Mouse (Mus musculus) colon, adult 2 months (tissue): ENCODE data around the gene Trir. TPM values are rescaled to one million over a fixed set of nuclear protein-coding genes. Genes with fewer than 3 reads are reported as not detected.

Experiments
- polyA plus RNA-seq: library from polyadenylated mRNA; depleted of rRNA; stranded (reverse); fragments of >200 nt; gene quantifications from 2 replicates; pipeline ENCODE4 v1.2.3, GENCODE M21; 2012; rRNA removed

The Trir gene
- 108 and 150 TPM in 2 replicates for polyA plus RNA-seq

DNA sequence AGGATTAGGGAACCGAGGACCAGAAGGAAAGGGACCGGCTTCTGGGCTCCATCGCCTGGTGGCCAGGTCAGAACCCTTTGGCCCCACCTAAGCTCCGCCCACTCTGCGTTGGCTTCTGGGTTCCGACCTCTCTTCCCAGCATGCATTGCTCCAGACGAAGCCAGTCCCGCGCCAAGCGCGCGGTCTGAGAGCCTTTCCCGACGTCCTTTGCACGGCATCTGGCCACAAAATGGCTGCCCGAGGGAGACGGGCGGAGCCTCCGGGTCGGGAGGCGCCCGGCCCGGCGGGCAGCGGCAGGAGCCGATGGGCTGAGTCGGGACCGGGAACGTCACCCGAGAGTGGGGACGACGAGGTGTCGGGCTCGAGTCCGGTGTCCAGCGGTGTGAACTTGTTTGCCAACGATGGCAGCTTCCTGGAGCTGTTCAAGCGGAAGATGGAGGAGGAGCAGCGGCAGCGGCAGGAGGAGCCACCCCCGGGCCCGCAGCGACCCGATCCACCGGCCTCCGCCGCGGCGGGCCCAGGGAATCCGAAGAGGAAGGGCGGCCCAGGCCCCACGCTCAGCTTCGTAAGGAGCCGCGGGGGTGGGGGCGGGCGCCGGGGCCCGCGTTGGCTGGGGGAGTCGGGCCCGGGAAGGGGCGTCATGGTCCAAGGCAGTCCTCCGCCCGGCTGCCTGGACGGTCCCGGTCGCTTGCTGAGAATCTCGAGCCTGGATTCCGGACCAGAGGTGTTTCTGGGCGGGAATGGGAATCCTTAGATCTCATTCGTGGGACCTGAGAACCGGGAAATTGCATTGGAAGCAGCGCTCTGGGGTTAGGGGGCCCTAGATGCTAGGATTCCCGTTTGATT is at the start of gene Trir:
Gene Trir, plus strand, starts transcription at position 154 of the 846 bp plus-strand sequence.

GRCm38 (mm10) chr8:84978248-84978940 is 48.2 kb upstream of the Trir start, which contains the start of gene Junb:
Gene Junb, minus strand, starts transcription at chr8:84978718.

DNA sequence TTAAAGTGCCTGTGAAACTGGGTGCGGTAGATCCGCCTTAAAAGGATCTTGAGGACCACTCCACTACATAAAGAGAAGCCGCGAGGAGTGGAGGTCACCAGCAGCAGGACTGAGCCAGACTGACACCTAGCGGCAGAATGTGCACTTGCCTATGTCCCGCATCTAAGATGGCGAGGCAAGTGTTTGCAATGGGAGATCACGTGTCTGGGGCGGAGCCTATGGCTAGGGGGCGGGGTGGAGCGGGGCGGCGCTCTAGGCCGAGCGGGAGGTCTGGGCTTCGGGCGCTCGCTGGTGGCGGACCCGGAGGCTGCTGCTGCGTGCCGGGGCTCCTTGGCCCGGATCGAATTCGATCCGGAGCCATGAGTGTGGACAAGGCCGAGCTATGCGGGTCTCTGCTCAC is 36.3 kb upstream of the Trir start, which contains the start of gene Hook2:
Gene Hook2, plus strand, starts transcription at position 255 of the 400 bp plus-strand sequence.

GRCm38 (mm10) chr8:85014431-85014830 is 12.2 kb upstream of the Trir start, which contains the start of gene Best2:
Gene Best2, minus strand, starts transcription at chr8:85014531.

GRCm38 (mm10) chr8:85025098-85025932 is 1.3 kb upstream of the Trir start, which contains the start of gene Asna1:
Gene Asna1, minus strand, starts transcription at chr8:85025281.

DNA sequence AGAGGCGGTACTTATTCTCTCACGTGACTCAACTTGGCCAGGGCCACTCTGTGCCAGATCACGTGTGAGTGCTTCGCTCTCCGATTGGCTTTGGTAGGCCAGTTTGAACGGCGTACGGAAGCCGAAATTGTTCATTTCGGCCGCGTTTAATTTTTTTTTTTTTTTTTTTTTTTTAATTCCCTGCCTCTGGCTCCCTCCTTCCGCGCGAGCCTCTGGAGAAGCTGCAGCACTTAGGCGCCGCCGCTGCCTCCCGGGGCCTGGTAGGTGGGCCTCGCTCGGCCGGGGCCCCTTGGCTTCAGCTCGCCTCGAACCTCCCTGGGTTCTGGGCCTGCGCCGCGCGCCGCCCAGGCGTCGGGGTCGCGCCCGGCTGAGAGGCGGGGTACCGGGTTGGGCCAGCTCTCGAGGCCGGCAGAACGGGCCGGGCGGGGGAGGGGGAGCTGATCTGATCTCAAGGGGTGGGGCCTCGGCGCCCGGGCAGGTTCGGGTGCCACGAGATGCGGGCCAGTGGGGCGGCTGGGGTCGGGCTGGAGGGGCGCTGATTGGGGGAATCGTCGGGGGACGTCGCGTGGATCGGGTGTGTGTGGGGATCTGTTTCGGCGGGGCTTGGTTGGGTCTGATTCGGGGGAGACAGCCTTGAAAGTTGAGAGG is 10.2 kb downstream of the Trir start, which contains the start of gene Tnpo2:
Gene Tnpo2, plus strand, starts transcription at position 198 of the 648 bp plus-strand sequence.

DNA sequence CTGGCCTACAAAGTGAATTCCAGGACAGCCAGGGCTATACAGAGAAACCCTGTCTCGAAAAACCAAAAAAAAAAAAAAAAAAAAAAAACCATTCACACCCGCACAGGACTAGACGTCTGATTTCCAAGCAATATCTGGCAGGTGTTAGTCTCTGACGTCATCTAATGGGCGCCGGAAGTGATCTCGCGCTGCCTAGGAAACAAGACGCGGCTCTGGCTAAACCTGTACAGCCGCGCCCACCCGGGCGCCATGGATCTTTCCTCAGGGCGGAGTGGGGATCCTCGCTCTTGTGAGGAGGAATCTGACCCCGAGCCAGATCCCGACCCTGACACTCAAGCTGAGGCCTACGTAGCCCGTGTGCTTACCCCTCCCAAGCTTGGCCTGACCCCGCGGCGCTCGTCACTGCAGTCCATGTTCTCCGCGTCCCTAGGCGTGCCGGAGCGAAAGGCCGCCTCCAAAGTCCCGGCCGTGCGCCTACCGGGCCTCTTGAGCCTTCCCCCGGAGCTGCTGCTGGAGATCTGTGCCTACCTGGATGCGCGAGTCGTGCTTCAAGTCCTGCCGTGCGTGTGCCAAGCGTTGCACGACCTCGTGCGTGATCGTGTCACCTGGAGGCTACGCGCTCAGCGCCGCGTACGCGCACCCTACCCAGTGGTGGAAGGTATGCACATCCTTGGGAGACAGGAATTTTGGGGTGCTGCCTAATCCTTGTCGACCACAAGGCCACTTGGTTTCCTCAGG is 33.4 kb downstream of the Trir start, which contains the start of gene Fbxw9:
Gene Fbxw9, plus strand, starts transcription at position 177 of the 738 bp plus-strand sequence.

GRCm38 (mm10) chr8:85067982-85068381 is 41.4 kb downstream of the Trir start, which contains the start of gene Gm5741:
Gene Gm5741, minus strand, starts transcription at chr8:85067982.

GRCm38 (mm10) chr8:85071514-85072281 is 45.1 kb downstream of the Trir start, which contains the start of gene Dhps:
Gene Dhps, plus strand, starts transcription at chr8:85071757.

Other genes with a start within 250 kb of the Trir start
- 42.4 and 55.8 TPM in 2 replicates for gene Nfix, start 226.5 kb upstream of the Trir start, polyA plus RNA-seq
- gene Dand5, start 204.0 kb upstream of the Trir start, polyA plus RNA-seq = 2.1 and 2.9 TPM in 2 replicates
- 40.4 and 47.3 TPM in 2 replicates for gene Gadd45gip1, start 195.3 kb upstream of the Trir start, polyA plus RNA-seq
- 58.2 and 66.6 TPM in 2 replicates for gene Rad23a, start 186.2 kb upstream of the Trir start, polyA plus RNA-seq
- gene Calr, start 179.9 kb upstream of the Trir start, polyA plus RNA-seq = 162 and 189 TPM in 2 replicates
- 35.1 TPM in 2 replicates for gene Farsa, start 169.8 kb upstream of the Trir start, polyA plus RNA-seq
- 1.3 and 1.9 TPM in 2 replicates for gene Syce2, start 154.7 kb upstream of the Trir start, polyA plus RNA-seq
- gene Gcdh, start 132.9 kb upstream of the Trir start, polyA plus RNA-seq = 130 and 142 TPM in 2 replicates
- gene Klf1, start 124.9 kb upstream of the Trir start, polyA plus RNA-seq = 0.23 and 0.28 TPM in 2 replicates
- 13.5 and 17.0 TPM in 2 replicates for gene Dnase2a, start 118.3 kb upstream of the Trir start, polyA plus RNA-seq
- gene Mast1, start 89.5 kb upstream of the Trir start, polyA plus RNA-seq = 1.3 and 1.7 TPM in 2 replicates
- gene Rtbdn, start 79.8 kb upstream of the Trir start, polyA plus RNA-seq = 0.21 and 0.81 TPM in 2 replicates
- gene Gm49661, start 57.4 kb upstream of the Trir start, polyA plus RNA-seq = not detected in 2 replicates
- 119 and 140 TPM in 2 replicates for gene Prdx2, start 57.2 kb upstream of the Trir start, polyA plus RNA-seq
- 41.0 and 42.0 TPM in 2 replicates for gene Rnaseh2a, start 57.1 kb upstream of the Trir start, polyA plus RNA-seq
- gene Junb, start 48.1 kb upstream of the Trir start, polyA plus RNA-seq = 231 and 249 TPM in 2 replicates
- 43.2 and 50.0 TPM in 2 replicates for gene Hook2, start 36.2 kb upstream of the Trir start, polyA plus RNA-seq
- gene Best2, start 12.3 kb upstream of the Trir start, polyA plus RNA-seq = 96.2 and 105 TPM in 2 replicates
- 110 TPM in 2 replicates for gene Asna1, start 1.5 kb upstream of the Trir start, polyA plus RNA-seq
- 53.8 and 59.8 TPM in 2 replicates for gene Tnpo2, start 10.1 kb downstream of the Trir start, polyA plus RNA-seq
- gene Fbxw9, start 33.2 kb downstream of the Trir start, polyA plus RNA-seq = 59.9 and 71.0 TPM in 2 replicates
- gene Gm5741, start 41.2 kb downstream of the Trir start, polyA plus RNA-seq = 0.72 TPM in 1 of 2 replicates, not detected in the other
- gene Dhps, start 44.9 kb downstream of the Trir start, polyA plus RNA-seq = 53.6 and 68.0 TPM in 2 replicates
- 87.0 and 110 TPM in 2 replicates for gene Wdr83os, start 53.9 kb downstream of the Trir start, polyA plus RNA-seq
- gene Wdr83, start 54.5 kb downstream of the Trir start, polyA plus RNA-seq = 29.5 and 29.6 TPM in 2 replicates
- gene Man2b1, start 56.4 kb downstream of the Trir start, polyA plus RNA-seq = 70.9 and 73.4 TPM in 2 replicates
- 0.57 and 1.0 TPM in 2 replicates for gene Zfp791, start 96.3 kb downstream of the Trir start, polyA plus RNA-seq
- not detected in 2 replicates for gene Cks1brt, start 125.1 kb downstream of the Trir start, polyA plus RNA-seq
- not detected in 2 replicates for gene Olfr371, start 199.2 kb downstream of the Trir start, polyA plus RNA-seq